Mouse (Mus musculus) CH12F3 (cell line): ENCODE results near the gene Gm6020.
"Not testable (repeated sequence)": the region's sequence is repeated elsewhere in the genome, so short reads cannot be mapped to it uniquely, and the experiment has no call there.

Experiments
- in situ Hi-C: fragments of 300-500 bp; cut with MboI; formaldehyde crosslinking; loops from 2 replicates; pipeline ENCODE4 v1.14.3; 2020; ENCODE audit warnings: low sequenced_read_pairs

The Gm6020 gene

GRCm38 (mm10) chr19:61183590-61183989 is at the start of gene Gm6020:
Gene Gm6020 (plus strand): TSS chr19:61183890.
- in situ Hi-C loops, result not testable (repeated sequence)

DNA sequence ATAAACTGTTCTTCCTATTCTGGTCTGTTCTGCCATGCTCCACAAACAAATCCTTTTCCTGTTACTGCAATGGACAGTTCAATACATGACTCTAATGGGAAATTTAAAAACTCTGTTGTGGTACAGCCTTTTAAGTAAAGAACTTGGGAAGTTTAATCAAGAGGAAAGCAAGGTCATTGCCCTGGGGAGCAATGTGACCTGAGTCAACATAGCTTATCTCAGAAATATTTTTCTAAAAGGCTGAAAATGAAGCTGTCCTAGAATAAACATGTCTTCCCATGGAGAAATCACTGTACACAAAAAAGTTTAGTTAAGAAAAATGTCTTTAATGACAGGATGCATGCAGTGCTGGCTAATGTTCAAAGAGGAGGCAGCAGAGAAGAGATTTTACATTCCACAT is 45.0 kb upstream of the Gm6020 start:
- in situ Hi-C loops, result no loop called here

DNA sequence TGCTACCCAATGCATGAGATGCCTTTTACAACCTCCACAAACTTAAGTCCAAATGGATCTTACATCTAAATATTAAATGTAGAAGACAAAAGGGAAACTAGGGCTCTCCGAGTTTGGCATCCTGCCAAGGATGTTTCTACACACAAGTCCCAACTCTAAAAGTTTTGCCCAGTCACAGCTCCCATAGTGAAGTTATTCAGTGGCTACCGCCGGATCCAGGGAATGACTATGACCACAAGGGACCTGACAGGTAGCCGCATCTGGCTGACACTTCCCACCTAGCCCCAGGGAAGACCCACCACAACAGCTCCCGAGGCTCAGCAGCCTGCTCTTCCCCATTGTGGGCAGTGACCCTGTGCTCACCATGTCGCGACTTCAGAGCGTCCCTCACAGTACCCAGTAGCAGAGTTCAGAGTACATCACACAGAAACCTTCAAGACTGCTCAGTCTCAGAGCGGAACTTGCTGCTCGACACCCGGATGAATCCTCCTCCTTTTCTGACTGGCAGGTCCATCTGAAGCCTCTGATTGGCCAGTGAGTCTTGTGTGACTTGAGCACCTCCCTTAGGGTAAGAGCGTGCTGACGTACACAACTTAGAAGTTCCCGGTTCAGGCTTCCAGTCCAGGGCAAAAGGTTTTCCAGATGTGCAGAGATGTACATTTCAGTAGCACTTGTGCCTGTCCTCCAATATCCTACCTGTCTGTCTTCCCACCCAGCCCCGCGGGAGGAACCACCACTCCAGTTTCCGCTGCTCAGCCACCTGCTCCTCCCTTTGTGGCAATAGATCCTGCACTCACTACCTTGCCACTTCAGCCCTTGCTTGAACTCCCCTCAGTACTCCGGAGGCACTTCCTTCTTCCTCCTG is 43.1 kb upstream of the Gm6020 start, which contains the start of gene Zfp950:
TSS of gene Zfp950 (minus strand) at position 499 of the 865 bp plus-strand sequence.
- in situ Hi-C loops, result no loop called here

DNA sequence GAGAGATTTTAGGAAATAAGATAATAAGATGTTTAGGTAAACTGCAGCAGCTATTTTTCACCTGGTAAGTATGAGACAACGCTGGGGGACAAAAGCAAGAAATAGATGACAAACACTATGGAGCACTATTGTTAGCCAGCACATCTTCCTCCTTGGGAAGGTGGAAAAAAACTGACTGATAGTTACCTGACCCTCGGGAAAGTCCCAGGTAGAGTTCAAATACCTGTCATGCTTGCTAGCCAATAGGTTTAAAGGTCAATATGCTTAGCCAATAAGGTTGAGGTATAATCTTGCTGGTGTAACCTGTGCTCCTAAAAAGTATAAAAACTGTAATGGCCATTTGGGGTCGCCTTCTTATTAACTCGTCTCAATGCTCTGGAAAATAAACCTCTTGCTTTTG is 42.4 kb upstream of the Gm6020 start:
- in situ Hi-C loops, result no loop called here

- in situ Hi-C loops, result no loop called here
Observed at GRCm38 (mm10) chr19:61151372-61151700, 32.4 kb upstream of the Gm6020 start.

DNA sequence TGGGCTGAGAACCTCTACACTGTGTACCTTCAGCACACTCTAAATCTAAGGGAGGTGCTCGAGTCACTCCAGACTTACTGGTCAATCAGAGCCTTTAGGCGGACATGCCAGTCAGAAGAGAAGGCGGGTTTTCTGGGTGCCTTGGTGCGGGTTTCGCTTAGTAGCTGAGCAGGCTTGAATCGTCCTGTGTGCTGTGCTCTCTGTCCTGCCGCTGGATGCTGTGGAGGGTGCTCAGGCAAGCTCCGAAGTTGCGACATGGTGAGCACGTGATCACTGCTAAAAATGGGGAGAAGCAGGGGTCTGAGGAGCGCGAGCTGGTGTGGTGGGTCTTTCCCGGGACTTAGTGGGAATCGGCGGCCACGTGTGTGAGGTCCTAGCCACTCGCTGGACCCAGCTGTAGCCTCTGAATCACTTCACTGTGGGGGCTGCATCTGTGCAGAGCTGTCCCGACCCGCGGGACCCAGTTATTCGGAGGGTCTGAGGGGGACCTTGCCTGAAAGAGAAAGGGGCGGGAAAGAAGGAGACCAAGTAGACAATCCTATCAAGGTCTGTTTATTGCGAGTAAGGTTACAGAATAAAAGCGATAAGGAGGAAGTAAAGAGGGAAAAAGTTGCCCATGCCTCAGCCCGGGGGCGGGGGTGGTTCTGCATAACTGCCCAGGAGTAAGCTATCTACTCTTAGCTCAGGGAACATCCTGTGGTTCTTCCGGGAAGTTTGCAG is 31.8 kb upstream of the Gm6020 start:
- in situ Hi-C loops, result no loop called here

DNA sequence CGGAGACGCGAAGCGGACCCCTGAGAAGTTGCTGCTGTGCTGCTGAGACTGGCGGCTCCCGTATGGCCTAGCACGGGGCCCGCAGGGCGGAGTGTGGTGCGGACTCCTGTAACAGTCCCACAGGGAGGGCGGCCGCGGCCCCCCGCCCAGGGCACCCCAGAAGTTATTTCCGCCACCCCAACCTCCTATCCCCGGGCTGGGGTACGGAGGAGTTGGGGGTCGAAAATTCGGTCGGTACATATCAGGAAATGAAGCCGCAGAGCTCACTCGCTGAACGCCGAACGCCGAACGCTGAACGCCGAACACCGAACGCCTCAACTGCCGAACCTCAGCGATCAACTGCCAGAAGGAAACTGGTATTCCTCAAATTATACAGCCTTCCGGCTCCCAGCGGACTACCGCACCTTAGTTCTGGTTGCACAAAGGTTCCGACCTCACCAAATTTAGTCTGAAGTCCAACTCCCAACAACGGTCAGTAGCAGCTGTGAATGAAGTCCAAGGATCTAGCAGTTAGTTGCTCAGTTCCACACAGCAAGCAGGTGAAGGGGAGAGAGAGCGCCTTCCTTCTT is 7.8 kb upstream of the Gm6020 start, which contains the start of gene Gm7102:
TSS of gene Gm7102 (minus strand) at position 554 of the 569 bp plus-strand sequence.
- in situ Hi-C loops, result no loop called here

DNA sequence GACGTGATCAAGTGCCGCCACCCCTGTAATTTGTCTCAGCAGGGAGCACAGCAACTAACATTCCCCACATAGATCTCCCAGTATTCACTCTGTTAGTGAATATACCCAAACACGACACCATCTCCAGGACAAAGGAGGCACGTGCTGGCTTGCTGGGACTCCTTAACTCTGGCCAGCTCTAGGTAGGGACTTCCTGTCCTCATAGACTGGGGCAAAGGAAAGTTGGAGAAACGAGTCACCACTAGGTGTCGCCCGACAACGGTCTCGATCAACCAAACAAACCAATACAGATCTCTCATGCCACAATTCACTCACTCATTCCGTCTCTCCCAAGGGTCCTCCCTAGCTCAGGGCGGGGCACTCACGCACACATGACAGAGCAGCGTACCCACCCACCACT is 15.6 kb downstream of the Gm6020 start:
- in situ Hi-C loops, result loop anchor here (5.0 kb wide), 1 partner anchor 68 kb away; no protein-coding TSS in a partner anchor

- in situ Hi-C loops, result loop anchor here (5.0 kb wide), 1 partner anchor 67 kb away; no protein-coding TSS in a partner anchor
Observed at GRCm38 (mm10) chr19:61199836-61200235, 16.1 kb downstream of the Gm6020 start.

DNA sequence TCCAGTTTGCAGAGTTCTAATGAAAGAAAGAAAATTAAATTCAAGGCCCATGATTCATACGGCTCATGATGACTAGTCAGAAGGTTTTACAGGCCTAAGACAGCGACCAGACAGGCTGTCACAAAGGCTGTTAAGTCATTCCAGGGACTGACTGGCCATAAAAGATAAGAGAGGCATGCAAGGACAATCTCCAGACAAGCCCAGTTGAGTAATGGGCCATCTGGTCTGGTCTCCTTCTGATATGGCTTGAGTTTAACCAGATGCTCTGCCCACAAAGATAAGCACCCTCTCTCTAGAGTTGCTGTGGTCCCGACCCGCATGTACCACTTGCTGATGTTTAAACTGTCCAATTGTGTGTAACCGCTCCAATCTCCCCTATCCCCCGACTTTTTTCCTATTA is 23.8 kb downstream of the Gm6020 start:
- in situ Hi-C loops, result not testable (repeated sequence)

- in situ Hi-C loops, result no loop called here
Observed at GRCm38 (mm10) chr19:61223706-61224328, 40.1 kb downstream of the Gm6020 start.

DNA sequence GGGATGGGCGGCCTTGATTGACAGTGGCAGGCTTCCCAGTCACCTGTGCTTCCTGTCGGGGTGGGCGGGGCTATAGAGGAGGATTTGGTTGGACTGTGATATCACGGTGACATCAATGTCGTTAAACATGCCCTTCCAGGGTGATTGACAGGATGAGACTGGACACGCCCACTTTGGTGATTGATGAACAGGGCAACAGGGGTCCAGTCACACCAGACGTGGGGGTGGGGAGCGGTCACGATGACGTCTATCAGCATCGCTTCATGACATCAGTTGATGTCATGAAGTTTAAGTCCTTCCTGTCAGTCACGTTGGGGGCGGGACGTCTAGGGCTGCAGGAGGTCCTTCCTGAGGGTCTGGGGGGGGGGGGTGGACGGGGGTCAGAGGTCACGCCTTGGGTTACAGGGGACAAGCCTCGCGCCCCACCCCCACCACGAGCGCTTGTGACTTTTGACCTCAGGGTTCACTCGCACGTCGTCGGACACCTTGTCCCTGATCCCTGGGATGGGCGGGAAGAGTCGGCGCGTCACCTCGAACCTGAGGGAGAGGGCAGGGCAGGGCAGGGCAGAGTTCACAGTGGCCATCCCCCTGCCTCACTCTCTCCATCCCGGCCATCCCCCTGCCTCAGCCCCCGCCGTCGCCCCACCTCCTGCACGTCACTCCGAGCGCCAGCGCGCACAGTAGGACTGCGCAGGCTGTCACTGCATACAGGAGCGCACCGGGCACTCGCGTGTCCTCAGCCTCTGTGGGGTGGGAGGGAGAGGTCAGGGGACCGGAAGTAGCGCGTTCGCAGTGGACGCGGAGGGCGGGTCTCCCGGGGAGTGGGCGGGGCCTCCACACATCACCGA is 41.2 kb downstream of the Gm6020 start:
- in situ Hi-C loops, result no loop called here

GRCm38 (mm10) chr19:61225526-61226400 is 42.1 kb downstream of the Gm6020 start:
- in situ Hi-C loops, result no loop called here

GRCm38 (mm10) chr19:61226401-61226927 is 42.8 kb downstream of the Gm6020 start:
- in situ Hi-C loops, result no loop called here

DNA sequence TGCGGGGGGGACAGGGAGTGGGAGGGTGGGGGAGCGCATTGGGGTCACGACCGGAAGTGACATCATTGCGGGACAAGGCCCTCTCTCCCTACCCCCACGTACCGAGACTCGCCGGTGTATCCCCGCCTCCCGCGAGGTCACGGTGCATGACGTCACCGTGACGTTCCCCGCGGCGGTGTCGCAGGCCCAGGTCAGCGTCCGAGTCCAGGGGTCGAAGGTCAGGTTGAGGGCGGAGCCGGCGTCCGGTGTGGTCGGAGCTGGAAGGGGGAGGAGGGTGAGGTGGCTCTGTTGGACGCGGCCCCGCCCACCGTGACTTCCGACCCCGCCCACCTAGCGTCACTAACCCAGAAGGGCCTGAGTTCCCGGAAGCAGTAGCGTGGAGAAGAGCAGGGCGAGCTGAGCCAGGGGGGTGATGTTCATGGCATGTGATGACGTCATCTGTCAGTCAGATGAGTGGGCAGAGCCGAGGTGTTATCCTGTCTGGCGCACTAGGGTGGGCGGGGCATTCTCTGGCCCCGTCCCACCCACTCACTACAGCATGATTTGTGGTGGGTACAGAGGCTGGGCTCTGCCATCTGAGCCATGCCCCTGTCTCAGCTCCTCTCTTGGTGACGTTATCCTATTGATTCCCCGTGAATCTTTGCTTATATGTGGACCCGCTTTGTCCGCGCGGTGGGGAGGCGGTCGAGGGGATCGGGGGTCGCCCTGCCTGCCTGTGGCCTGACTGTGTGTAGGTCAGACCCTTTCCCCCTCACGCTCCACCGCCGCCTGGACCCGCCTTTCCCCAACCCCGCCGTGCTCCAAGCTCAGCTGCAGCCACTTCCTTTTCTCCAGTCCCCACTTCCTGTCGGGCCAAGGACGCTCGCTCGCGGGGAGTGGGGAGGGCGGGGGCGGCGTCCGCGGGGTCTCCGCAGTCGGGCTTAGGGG is 43.5 kb downstream of the Gm6020 start:
- in situ Hi-C loops, result no loop called here

DNA sequence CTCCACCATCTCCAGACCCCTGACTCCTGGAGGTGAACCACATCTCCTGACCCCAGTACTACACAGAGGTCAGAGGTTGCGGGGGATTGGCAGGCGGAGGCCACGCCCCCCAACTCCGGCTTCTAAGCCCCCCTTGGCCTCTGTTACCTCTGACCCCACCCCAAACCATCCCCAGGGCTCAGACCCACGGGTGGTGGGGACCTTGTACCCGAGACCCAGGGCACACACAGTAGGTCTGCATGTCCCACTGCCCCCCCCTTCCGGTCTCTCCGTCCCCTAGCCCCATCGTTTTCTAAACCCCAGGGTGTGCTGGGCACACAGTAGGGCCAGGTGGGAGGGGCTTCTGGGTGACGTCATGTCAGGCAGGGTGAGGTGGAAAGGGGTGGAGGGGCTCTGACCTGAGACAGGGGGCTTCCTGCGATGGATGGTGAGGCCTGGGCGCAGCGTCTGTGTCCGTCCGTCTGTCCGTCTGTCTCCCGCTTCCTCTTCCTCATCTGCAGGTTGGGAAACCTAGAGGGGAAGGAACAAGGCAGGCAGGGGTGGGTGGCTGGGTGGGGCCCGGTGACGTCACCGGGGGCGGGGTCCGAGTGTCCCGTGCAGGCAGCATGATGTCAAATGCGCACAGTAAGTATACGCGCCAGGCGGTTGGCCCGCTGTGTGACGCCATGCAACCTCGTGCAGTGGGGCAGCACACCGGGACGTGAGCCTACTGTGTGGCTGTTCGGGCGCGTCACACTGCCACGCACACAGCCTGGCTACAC is 44.4 kb downstream of the Gm6020 start, which contains the start of gene Csf2ra:
TSS of gene Csf2ra (minus strand) at position 489 of the 761 bp plus-strand sequence.
- in situ Hi-C loops, result no loop called here
